Mouse (Mus musculus) heart, postnatal 0 days (tissue): ENCODE measurements around the gene Zfp747.

Experiments
- CTCF ChIP-seq: IDR thresholded peaks from 2 replicates; pipeline ENCODE4 v1.5.1; 2016; ENCODE audit warnings: antibody characterized with exemption, control low read depth, low read depth
- EP300 ChIP-seq: IDR thresholded peaks from 2 replicates; pipeline ENCODE4 v1.6.1; 2016; ENCODE audit warnings: antibody characterized with exemption, low read depth

GRCm38 (mm10) chr7:127361449-127361848 is 14.4 kb downstream of the Zfp747 start:
- TF ChIP-seq CTCF (no peak), EP300 (no peak)
